Mouse (Mus musculus) intestine, embryonic 16.5 days (tissue): Measurements from ENCODE around the gene Rims4. TPM values are rescaled to one million over a fixed set of nuclear protein-coding genes. Genes with fewer than 3 reads are reported as not detected.
A peak's percentile ranks its signal among the peaks of the same experiment; 100 is the strongest.

Experiments used
- ATAC-seq: fragments of 200-750 bp; cut with Nextera tagmentation; 2 replicates; pipeline ENCODE4 v1.8.0; 2017; ENCODE audit warnings: moderate TSS enrichment, moderate library complexity
- H3K27ac ChIP-seq: fragments of 300-500 bp; sonication (generic); 2 replicates; pipeline ENCODE4 v1.5.1; 2014; ENCODE audit warnings: mild to moderate bottlenecking, low read length
- H3K27me3 ChIP-seq: fragments of 300-500 bp; sonication (generic); replicated peaks from 2 replicates; pipeline ENCODE4 v1.6.1; 2014; ENCODE audit warnings: low read length, control low read depth, mixed read lengths; ENCODE audit not compliant: control insufficient read depth, insufficient read depth
- H3K36me3 ChIP-seq: fragments of 300-500 bp; sonication (generic); 2 replicates; pipeline ENCODE4 v1.6.1; 2014; ENCODE audit warnings: low read length, control low read depth; ENCODE audit not compliant: control insufficient read depth, insufficient read depth
- H3K4me1 ChIP-seq: fragments of 300-500 bp; sonication (generic); 2 replicates; pipeline ENCODE4 v1.6.1; 2014; ENCODE audit warnings: low read length, control low read depth, mixed read lengths; ENCODE audit not compliant: control insufficient read depth, insufficient read depth
- H3K4me2 ChIP-seq: fragments of 300-500 bp; sonication (generic); 2 replicates; pipeline ENCODE4 v1.6.1; 2014; ENCODE audit warnings: low read depth, low read length, control low read depth
- H3K4me3 ChIP-seq: fragments of 300-500 bp; sonication (generic); 2 replicates; pipeline ENCODE4 v1.5.1; 2014; ENCODE audit warnings: mild to moderate bottlenecking, low read length
- H3K9ac ChIP-seq: fragments of 300-500 bp; sonication (generic); 2 replicates; pipeline ENCODE4 v1.6.1; 2014; ENCODE audit warnings: low read depth, low read length
- H3K9me3 ChIP-seq: fragments of 300-500 bp; sonication (generic); 2 replicates; pipeline ENCODE4 v1.6.1; 2016; ENCODE audit warnings: low read length, control low read depth; ENCODE audit not compliant: control insufficient read depth
- WGBS: fragments of 180-500 bp; shearing (Covaris S2); extraction: QIAGEN DNeasy Blood & Tissue Kit; methylation state at CpG from one replicate; pipeline ENCODE4 v1.1.7; 2014; 5-methylcytosine and 5-hydroxymethylcytosine counted together
- polyA plus RNA-seq: library from polyadenylated mRNA; unstranded; fragments of >200 nt; fragmentation: Nextera tagmentation; extraction: Ambion mirVana; gene quantifications from 2 replicates; pipeline ENCODE4 v1.2.1, GENCODE M21; 2015

The Rims4 gene
- polyA plus RNA-seq, 1 experiment from 2014 or later, result 0.35 TPM

GRCm38 (mm10) chr2:163915294-163915791 is 3.1 kb downstream of the Rims4 start:
- H3K4me1 ChIP-seq, result peaks cover 5% of the 10 kb centered on the region; the same call in 1 of the 2 replicates
- no peak overlapping the region for H3K27ac ChIP-seq
- H3K4me3 ChIP-seq, result no peak overlapping the region
- ATAC-seq, result no peak
- no peaks in the 10 kb centered on the region for H3K36me3 ChIP-seq
- no peaks in the 10 kb centered on the region for H3K9me3 ChIP-seq
- WGBS, result 65% methylated on average over 9 of the region's 9 CpGs
- no peak overlapping the region for H3K4me2 ChIP-seq
- H3K27me3 ChIP-seq, result peaks cover 46% of the 10 kb centered on the region
- H3K9ac ChIP-seq, result no peak overlapping the region

- H3K27ac ChIP-seq, result no peak overlapping the region
- H3K9me3 ChIP-seq, result no peaks in the 10 kb centered on the region
- no peak overlapping the region for H3K9ac ChIP-seq
- no peak overlapping the region for H3K4me2 ChIP-seq
- H3K27me3 ChIP-seq, result peaks cover 36% of the 10 kb centered on the region
- no peaks in the 10 kb centered on the region for H3K36me3 ChIP-seq
- WGBS, result 10% methylated on average over 10 of the region's 10 CpGs
- H3K4me1 ChIP-seq, result peaks cover 5% of the 10 kb centered on the region; the same call in 1 of the 2 replicates
- no peak overlapping the region for H3K4me3 ChIP-seq
- no peak for ATAC-seq
Observed at GRCm38 (mm10) chr2:163914107-163914506, 4.4 kb downstream of the Rims4 start.

- peaks cover 32% of the 10 kb centered on the region for H3K27me3 ChIP-seq
- H3K27ac ChIP-seq, result no peak overlapping the region
- 35% methylated on average over 7 of the region's 7 CpGs for WGBS
- no peak overlapping the region for H3K4me2 ChIP-seq
- no peak overlapping the region for H3K9ac ChIP-seq
- H3K4me3 ChIP-seq, result no peak overlapping the region
- no peak for ATAC-seq
- no peaks in the 10 kb centered on the region for H3K36me3 ChIP-seq
- peaks cover 5% of the 10 kb centered on the region; the same call in 1 of the 2 replicates for H3K4me1 ChIP-seq
- no peaks in the 10 kb centered on the region for H3K9me3 ChIP-seq
Observed at GRCm38 (mm10) chr2:163913704-163914103, 4.8 kb downstream of the Rims4 start.

GRCm38 (mm10) chr2:163911826-163912444 is 6.5 kb downstream of the Rims4 start:
- WGBS, result 50% methylated on average over 14 of the region's 14 CpGs
- no peak overlapping the region for H3K4me2 ChIP-seq
- no peak overlapping the region for H3K4me3 ChIP-seq
- H3K4me1 ChIP-seq, result no peaks in the 10 kb centered on the region
- no peak for ATAC-seq
- H3K27ac ChIP-seq, result no peak overlapping the region
- peaks cover 16% of the 10 kb centered on the region; the same call in 1 of the 2 replicates for H3K27me3 ChIP-seq
- H3K9me3 ChIP-seq, result no peaks in the 10 kb centered on the region
- no peaks in the 10 kb centered on the region for H3K36me3 ChIP-seq
- no peak overlapping the region for H3K9ac ChIP-seq

GRCm38 (mm10) chr2:163909604-163910003 is 8.9 kb downstream of the Rims4 start:
- Histone ChIP-seq H3K9ac (no peak overlapping the region), H3K4me2 (no peak overlapping the region), H3K4me1 (no peaks in the 10 kb centered on the region), H3K36me3 (no peaks in the 10 kb centered on the region), H3K4me3 (no peak overlapping the region), H3K27ac (no peak overlapping the region), H3K27me3 (peaks cover 3% of the 10 kb centered on the region; the same call in 1 of the 2 replicates), H3K9me3 (no peaks in the 10 kb centered on the region)
- 80% methylated on average over 7 of the region's 7 CpGs for WGBS
- no peak for ATAC-seq

GRCm38 (mm10) chr2:163907131-163907530 is 11.4 kb downstream of the Rims4 start:
- no peak overlapping the region for H3K4me3 ChIP-seq
- H3K4me2 ChIP-seq, result no peak overlapping the region
- H3K9ac ChIP-seq, result no peak overlapping the region
- H3K27me3 ChIP-seq, result no peaks in the 10 kb centered on the region
- no peak overlapping the region for H3K27ac ChIP-seq
- 58% methylated on average over 5 of the region's 5 CpGs for WGBS
- ATAC-seq, result no peak
- H3K4me1 ChIP-seq, result no peaks in the 10 kb centered on the region
- H3K9me3 ChIP-seq, result no peaks in the 10 kb centered on the region
- H3K36me3 ChIP-seq, result no peaks in the 10 kb centered on the region

GRCm38 (mm10) chr2:163904323-163904722 is 14.2 kb downstream of the Rims4 start:
- no peak for ATAC-seq
- Histone ChIP-seq H3K4me3 (no peak overlapping the region), H3K4me1 (peaks cover 6% of the 10 kb centered on the region; the same call in 1 of the 2 replicates), H3K9ac (no peak overlapping the region), H3K27ac (no peak overlapping the region), H3K4me2 (no peak overlapping the region), H3K27me3 (no peaks in the 10 kb centered on the region), H3K9me3 (no peaks in the 10 kb centered on the region), H3K36me3 (no peaks in the 10 kb centered on the region)
- WGBS, result 87% methylated on average over 4 of the region's 4 CpGs

GRCm38 (mm10) chr2:163903461-163903860 is 15.0 kb downstream of the Rims4 start:
- H3K9ac ChIP-seq, result no peak overlapping the region
- 62% methylated on average over 11 of the region's 11 CpGs for WGBS
- no peak; the same call in 1 of the 2 replicates for ATAC-seq
- H3K4me3 ChIP-seq, result no peak overlapping the region
- H3K27ac ChIP-seq, result no peak overlapping the region
- no peaks in the 10 kb centered on the region for H3K9me3 ChIP-seq
- H3K4me1 ChIP-seq, result peaks cover 6% of the 10 kb centered on the region; the same call in 1 of the 2 replicates
- no peaks in the 10 kb centered on the region for H3K27me3 ChIP-seq
- H3K36me3 ChIP-seq, result no peaks in the 10 kb centered on the region
- H3K4me2 ChIP-seq, result no peak overlapping the region

- Histone ChIP-seq H3K4me2 (no peak overlapping the region), H3K4me1 (peaks cover 6% of the 10 kb centered on the region; the same call in 1 of the 2 replicates), H3K4me3 (no peak overlapping the region), H3K27ac (no peak overlapping the region), H3K9ac (no peak overlapping the region), H3K27me3 (no peaks in the 10 kb centered on the region), H3K36me3 (no peaks in the 10 kb centered on the region), H3K9me3 (no peaks in the 10 kb centered on the region)
- WGBS, result 61% methylated on average over 4 of the region's 4 CpGs
- ATAC-seq, result peak; percentile 71
Observed at GRCm38 (mm10) chr2:163902448-163902847, 16.0 kb downstream of the Rims4 start.
